ENCODE assay signal across 8 mouse cellular contexts in the genomic region with DNA sequence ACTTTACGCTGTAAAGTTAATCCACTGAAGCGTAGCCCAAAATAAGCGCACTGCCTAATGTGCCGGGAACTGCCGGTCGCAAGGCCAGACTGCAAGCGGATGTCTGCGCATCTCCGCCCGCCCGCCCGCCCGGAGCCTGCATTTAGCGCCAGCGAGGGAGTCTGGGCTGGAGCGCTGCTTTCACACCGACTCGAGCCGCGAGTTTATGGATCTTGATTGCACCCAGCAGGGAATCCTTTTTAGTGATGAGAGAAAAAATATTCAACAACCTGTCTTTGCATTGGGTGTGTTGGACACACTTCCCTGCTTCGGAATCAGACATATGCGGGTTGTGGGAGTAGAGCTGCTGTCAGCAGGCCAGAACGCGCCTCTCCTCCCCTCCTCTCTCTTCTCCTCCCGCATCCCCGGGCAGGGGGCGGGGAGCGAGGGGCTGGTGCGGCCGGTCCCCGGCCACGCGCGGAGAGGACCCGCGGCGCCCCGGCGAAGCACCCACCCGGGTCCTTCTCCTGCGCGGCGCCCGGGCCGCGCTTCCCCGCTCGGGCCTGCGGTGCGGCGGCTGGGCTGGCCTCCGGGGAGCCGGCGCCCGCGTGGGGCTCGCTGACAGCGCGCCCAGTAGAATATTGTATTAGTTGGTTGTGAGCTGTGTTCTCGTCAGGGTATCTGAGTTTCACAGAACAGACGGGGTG. TPM values are rescaled to one million over a fixed set of nuclear protein-coding genes. Genes with fewer than 3 reads are reported as not detected.
A peak's percentile ranks its signal among the peaks of the same experiment; 100 is the strongest.
DNase-seq lines count a peak whose midpoint lies in the region; ATAC-seq lines count a peak whose summit lies in the region.

No protein-coding gene starts in this region.

- H3K27ac ChIP-seq in intestine, embryonic 15.5 days, result no peak overlapping the region
- no peak overlapping the region for H3K27ac ChIP-seq in liver, embryonic 16.5 days (ENCODE audit: low read length)
- H3K27ac ChIP-seq in stomach, embryonic 15.5 days, result no peak overlapping the region

- peak overlapping the region; percentile 39 for H3K4me3 ChIP-seq in intestine, embryonic 15.5 days (replicated peaks)
- H3K4me3 ChIP-seq in liver, embryonic 16.5 days (ENCODE audit: low read depth, low read length), result no peak overlapping the region
- peak overlapping the region; percentile 41 for H3K4me3 ChIP-seq in stomach, embryonic 15.5 days (replicated peaks)

- ATAC-seq in intestine, embryonic 15.5 days, result peak; percentile 41; the same call in 1 of the 2 replicates
- no peak for ATAC-seq in liver, embryonic 16.5 days (ENCODE audit: low read depth)
- no peak for ATAC-seq in stomach, embryonic 15.5 days (ENCODE audit: insufficient read depth, low FRiP score, low read depth)

- 0 out of 2 replicates have a peak, but pooled peaks cover 13% of the 10 kb centered on the region for H3K4me1 ChIP-seq in intestine, embryonic 15.5 days (replicated peaks)
- no peaks in the 10 kb centered on the region for H3K4me1 ChIP-seq in liver, embryonic 16.5 days (ENCODE audit: control insufficient read depth, low read depth, low read length)
- peaks cover 5% of the 10 kb centered on the region; the same call in 1 of the 2 replicates for H3K4me1 ChIP-seq in stomach, embryonic 15.5 days

- H3K4me2 ChIP-seq in intestine, embryonic 15.5 days (replicated peaks), result peak overlapping the region; percentile 77
- H3K4me2 ChIP-seq in liver, embryonic 16.5 days (ENCODE audit: low read depth, low read length), result peak overlapping the region; percentile 17
- H3K4me2 ChIP-seq in stomach, embryonic 15.5 days, result peak overlapping the region; percentile 79

- peaks cover 54% of the 10 kb centered on the region for H3K27me3 ChIP-seq in intestine, embryonic 15.5 days (replicated peaks)
- H3K27me3 ChIP-seq in liver, embryonic 16.5 days (ENCODE audit: control insufficient read depth, insufficient read depth, low read depth, low read length), result peaks cover 56% of the 10 kb centered on the region
- H3K27me3 ChIP-seq in stomach, embryonic 15.5 days (replicated peaks), result peaks cover 39% of the 10 kb centered on the region

- no peaks in the 10 kb centered on the region for H3K9me3 ChIP-seq in intestine, embryonic 15.5 days
- H3K9me3 ChIP-seq in liver, embryonic 16.5 days (replicated peaks; ENCODE audit: control insufficient read depth, low read length), result no peaks in the 10 kb centered on the region
- no peaks in the 10 kb centered on the region for H3K9me3 ChIP-seq in stomach, embryonic 15.5 days

- DNase-seq in adrenal gland, postnatal 10 days, result peak; percentile 20
- no peak for DNase-seq in adrenal gland, adult 8-10 months
- DNase-seq in urinary bladder, postnatal 25 days (ENCODE audit: low spot score), result peak; percentile 7
- no peak for DNase-seq in urinary bladder, postnatal 10 days (ENCODE audit: low spot score)
- no peak for DNase-seq in cerebellum, adult 9-11 months

- WGBS in intestine, embryonic 15.5 days, result under 1% methylated on average over 61 of the region's 61 CpGs
- WGBS in liver, embryonic 16.5 days (ENCODE audit: insufficient replicate concordance), result 2% methylated on average over 61 of the region's 61 CpGs
- WGBS in stomach, embryonic 15.5 days, result under 1% methylated on average over 54 of the region's 61 CpGs

- H3K36me3 ChIP-seq in intestine, embryonic 15.5 days, result no peaks in the 10 kb centered on the region
- no peaks in the 10 kb centered on the region for H3K36me3 ChIP-seq in liver, embryonic 16.5 days (ENCODE audit: control insufficient read depth, insufficient read depth)
- no peaks in the 10 kb centered on the region for H3K36me3 ChIP-seq in stomach, embryonic 15.5 days

- peak overlapping the region; percentile 11; the same call in 1 of the 2 replicates for H3K9ac ChIP-seq in intestine, embryonic 15.5 days
- H3K9ac ChIP-seq in liver, embryonic 16.5 days (ENCODE audit: low read depth, low read length), result no peak overlapping the region
- H3K9ac ChIP-seq in stomach, embryonic 15.5 days, result no peak overlapping the region

RNA-seq across cellular contexts. Expression of a gene that starts 35.2 kb away (rescaled TPM):
- total RNA-seq in adrenal gland, postnatal 10 days (2021), result not detected
- not detected for total RNA-seq in adrenal gland, adult 8-10 months (2022)
- polyA plus RNA-seq in intestine, embryonic 15.5 days (2015; fragmentation: Nextera tagmentation; extraction: Ambion mirVana), result not detected in 2 replicates
- not detected in 2 replicates for polyA plus RNA-seq in liver, embryonic 16.5 days (2015; fragmentation: Nextera tagmentation; extraction: Ambion mirVana)
- not detected in 2 replicates for polyA plus RNA-seq in stomach, embryonic 15.5 days (2015; fragmentation: Nextera tagmentation; extraction: Ambion mirVana)

Comparison
In these comparisons a context has a peak if more than half of its experiments do, and no peak if none do; other contexts are left out.
1. DNase-seq: peak in adrenal gland, postnatal 10 days (single experiment) and urinary bladder, postnatal 25 days (single experiment); none in adrenal gland, adult 8-10 months (single experiment), urinary bladder, postnatal 10 days (single experiment) and cerebellum, adult 9-11 months (single experiment).
2. H3K4me2 ChIP-seq: peak in every context shown above with its lines; median percentile 79 in stomach, embryonic 15.5 days; 77 in intestine, embryonic 15.5 days; 17 in liver, embryonic 16.5 days.